In the genomic region with DNA sequence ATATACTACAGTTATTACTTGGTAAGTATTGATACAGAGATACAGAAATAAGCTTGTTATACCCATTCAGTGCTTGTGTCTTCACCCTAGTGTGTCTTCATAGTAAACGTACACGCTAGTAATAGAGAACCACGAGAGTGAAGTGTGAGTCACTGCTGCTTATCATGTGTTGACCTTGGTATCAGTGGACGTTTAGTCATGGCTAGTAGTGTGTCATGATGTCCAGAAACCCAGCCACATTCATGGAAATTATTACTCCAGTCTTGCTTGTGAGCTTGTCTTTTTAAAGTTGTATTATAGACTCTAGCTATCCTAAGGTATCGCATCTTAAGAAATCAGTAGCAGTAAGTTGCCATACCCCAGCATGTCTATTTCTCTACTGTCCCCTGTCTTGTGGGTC, we compare ENCODE assay signal across 23 mouse cellular contexts. TPM values are rescaled to one million over a fixed set of nuclear protein-coding genes. Genes with fewer than 3 reads are reported as not detected.
DNase-seq lines count a peak whose midpoint lies in the region; ATAC-seq and TF ChIP-seq lines count a peak whose summit lies in the region.
"Had no signal": no experiment of that assay in that cellular context is flagged by ENCODE, and none has a peak within 500 bp of the region (broad histone marks: within the 10 kb centered on the region; RNA-seq: fewer than 3 reads in every experiment).

No protein-coding gene starts in this region.

- no peaks in the 10 kb centered on the region for H3K27me3 ChIP-seq in heart, postnatal 0 days (ENCODE audit: control insufficient read depth, insufficient read depth, low read length)
- no peaks in the 10 kb centered on the region for H3K27me3 ChIP-seq in heart, adult 2 months (ENCODE audit: control insufficient read depth, insufficient read depth, low read length)
- H3K27me3 ChIP-seq in liver, embryonic 14.5 days (ENCODE audit: control insufficient read depth, insufficient read depth, low read length), result no peaks in the 10 kb centered on the region
- H3K27me3 ChIP-seq: embryonic facial prominence, embryonic 15.5 days; forebrain, embryonic 15.5 days; intestine, embryonic 15.5 days; limb, embryonic 13.5 days; lung, embryonic 15.5 days had no signal

- 34% methylated on average over 5 of the region's 5 CpGs for WGBS in heart, postnatal 0 days
- WGBS in heart, adult 2 months, result 33% methylated on average over 5 of the region's 5 CpGs
- WGBS in liver, embryonic 14.5 days (ENCODE audit: insufficient replicate concordance), result 50% methylated on average over 5 of the region's 5 CpGs

- no peaks in the 10 kb centered on the region; the same call in 1 of the 2 replicates for H3K79me2 ChIP-seq in heart, adult 2 months (replicated peaks; ENCODE audit: control insufficient read depth, insufficient read depth, low read length)

- intact Hi-C loops in heart, adult 2 months (cut with DNase I), result no loop called here
- intact Hi-C loops in gastrocnemius, adult 2 months (cut with DNase I), result no loop called here

- H3K9ac ChIP-seq in heart, postnatal 0 days (replicated peaks; ENCODE audit: low read depth, low read length), result no peak overlapping the region
- H3K9ac ChIP-seq in heart, adult 2 months (ENCODE audit: low read depth, low read length), result no peak overlapping the region
- H3K9ac ChIP-seq in liver, embryonic 14.5 days (replicated peaks), result peak overlapping the region; percentile 61; the same call in 1 of the 2 replicates
- H3K9ac ChIP-seq: embryonic facial prominence, embryonic 15.5 days; forebrain, embryonic 15.5 days; intestine, embryonic 15.5 days; limb, embryonic 13.5 days; lung, embryonic 15.5 days had no signal

- no peak for TF ChIP-seq EP300 in heart, postnatal 0 days (IDR thresholded peaks at IDR 0.05; ENCODE audit: low read depth)
- no peak for TF ChIP-seq EP300 in heart, adult 2 months (IDR thresholded peaks at IDR 0.05; ENCODE audit: insufficient read depth, low read depth, low read length)
- no peak for TF ChIP-seq EP300 in liver, embryonic 14.5 days (IDR thresholded peaks at IDR 0.05; ENCODE audit: low read depth)

- H3K9me3 ChIP-seq in heart, postnatal 0 days (replicated peaks; ENCODE audit: control insufficient read depth, low read length), result no peaks in the 10 kb centered on the region
- H3K9me3 ChIP-seq in liver, embryonic 14.5 days (ENCODE audit: control insufficient read depth, low read length), result no peaks in the 10 kb centered on the region
- H3K9me3 ChIP-seq: embryonic facial prominence, embryonic 15.5 days; forebrain, embryonic 15.5 days; intestine, embryonic 15.5 days; limb, embryonic 13.5 days; lung, embryonic 15.5 days had no signal

- no peak overlapping the region for H3K27ac ChIP-seq in heart, postnatal 0 days (ENCODE audit: low read depth)
- H3K27ac ChIP-seq in heart, adult 2 months, result no peak overlapping the region
- peak overlapping the region; percentile 91 for H3K27ac ChIP-seq in liver, embryonic 14.5 days
- H3K27ac ChIP-seq in gastrocnemius, adult 2 months, result no peak overlapping the region
- H3K27ac ChIP-seq: embryonic facial prominence, embryonic 15.5 days; forebrain, embryonic 15.5 days; intestine, embryonic 15.5 days; limb, embryonic 13.5 days; lung, embryonic 15.5 days had no signal

- no peaks in the 10 kb centered on the region for H3K4me1 ChIP-seq in heart, postnatal 0 days (ENCODE audit: control insufficient read depth, insufficient read depth)
- H3K4me1 ChIP-seq in heart, adult 2 months (ENCODE audit: control insufficient read depth, insufficient read depth, low read length), result no peaks in the 10 kb centered on the region; the same call in 1 of the 2 replicates
- H3K4me1 ChIP-seq in liver, embryonic 14.5 days (replicated peaks; ENCODE audit: control insufficient read depth in 2 of 2, insufficient read depth in 2 of 2, low read length in 1 of 2), result peaks cover 60 to 62% of the 10 kb centered on the region in 2 experiments
- H3K4me1 ChIP-seq: forebrain, embryonic 15.5 days; intestine, embryonic 15.5 days; limb, embryonic 13.5 days had no signal

- no peak overlapping the region for H3K4me3 ChIP-seq in heart, postnatal 0 days (ENCODE audit: low read depth, low read length)
- H3K4me3 ChIP-seq in heart, adult 2 months, result no peak overlapping the region
- H3K4me3 ChIP-seq in liver, embryonic 14.5 days (ENCODE audit: insufficient read depth in 1 of 2, low read depth in 2 of 2, low read length in 2 of 2), result no peak overlapping the region
- no peak overlapping the region for H3K4me3 ChIP-seq in gastrocnemius, adult 2 months
- H3K4me3 ChIP-seq: embryonic facial prominence, embryonic 15.5 days; forebrain, embryonic 15.5 days; intestine, embryonic 15.5 days; limb, embryonic 13.5 days; lung, embryonic 15.5 days had no signal

- DNase-seq in heart, postnatal 0 days (ENCODE audit: low spot score), result peak; percentile 15
- DNase-seq in heart, adult 2 months, result no peak
- DNase-seq in testis, postnatal 10 days (ENCODE audit: low spot score), result peak; percentile 2
- no peak for DNase-seq in testis, postnatal 14 days (ENCODE audit: low spot score)
- no peak for DNase-seq in liver, embryonic 14.5 days (ENCODE audit: low read depth in 3 of 3, low spot score in 3 of 3)
- DNase-seq in layer of hippocampus, adult 9-11 months, result no peak
- DNase-seq in gastrocnemius, adult 2 months, result no peak
- DNase-seq: cerebellum, adult 11 months; cerebellum, adult 9-11 months; gastrocnemius, postnatal 14 days; heart, adult 18-20 months; heart, postnatal 4 days; kidney, postnatal 25 days; lung, postnatal 4 days; thymus, adult 2 months; thymus, postnatal 4 days had no signal

- no peak for ATAC-seq in heart, postnatal 0 days (ENCODE audit: insufficient read depth, low read depth)
- no peak for ATAC-seq in liver, embryonic 14.5 days (ENCODE audit: insufficient read depth)
- ATAC-seq: forebrain, embryonic 15.5 days; hindbrain, embryonic 16.5 days; intestine, embryonic 15.5 days had no signal

- H3K36me3 ChIP-seq in heart, postnatal 0 days (replicated peaks; ENCODE audit: control insufficient read depth, insufficient read depth, low read length), result peaks cover 18% of the 10 kb centered on the region
- H3K36me3 ChIP-seq in heart, adult 2 months (ENCODE audit: control insufficient read depth, insufficient read depth, low read length), result no peaks in the 10 kb centered on the region
- peaks cover 13% of the 10 kb centered on the region for H3K36me3 ChIP-seq in liver, embryonic 14.5 days (replicated peaks; ENCODE audit: control insufficient read depth, insufficient read depth, low read depth)
- H3K36me3 ChIP-seq: intestine, embryonic 15.5 days had no signal

- no peak for TF ChIP-seq POLR2A in heart, adult 2 months (IDR thresholded peaks at IDR 0.05; ENCODE audit: insufficient read depth, low read depth, low read length)

- H3K4me2 ChIP-seq in heart, postnatal 0 days (ENCODE audit: low read depth, low read length), result no peak overlapping the region
- peak overlapping the region; percentile 62 for H3K4me2 ChIP-seq in liver, embryonic 14.5 days (ENCODE audit: low read depth)
- H3K4me2 ChIP-seq: embryonic facial prominence, embryonic 15.5 days; forebrain, embryonic 15.5 days; intestine, embryonic 15.5 days; limb, embryonic 13.5 days; lung, embryonic 15.5 days; midbrain, embryonic 11.5 days had no signal

- no peak for TF ChIP-seq CTCF in heart, postnatal 0 days (IDR thresholded peaks at IDR 0.05; ENCODE audit: low read depth)
- TF ChIP-seq CTCF in heart, adult 2 months (IDR thresholded peaks at IDR 0.05), result no peak
- no peak for TF ChIP-seq CTCF in liver, embryonic 14.5 days (IDR thresholded peaks at IDR 0.05; ENCODE audit: low read depth)
- TF ChIP-seq CTCF in gastrocnemius, adult 2 months (IDR thresholded peaks at IDR 0.05), result no peak

RNA-seq across cellular contexts. Expression of a gene that starts 24.2 kb away (rescaled TPM):
- 24.6 and 27.8 TPM in 2 replicates for total RNA-seq in heart, postnatal 0 days (2014; rRNA removed; ENCODE audit: low replicate concordance)
- polyA plus RNA-seq in heart, postnatal 0 days (2015; fragmentation: Nextera tagmentation; extraction: Ambion mirVana), result 30.2 and 31.4 TPM in 2 replicates
- total RNA-seq in heart, adult 2 months (2021), result 10 to 100 TPM; 12.8 to 13.0 TPM
- polyA plus RNA-seq in heart, adult 2 months (2012; rRNA removed), result 17.9 and 25.3 TPM in 2 replicates
- 15.5 and 18.7 TPM in 2 replicates for polyA plus RNA-seq in liver, embryonic 14.5 days (2012; rRNA removed)
- polyA plus RNA-seq in liver, embryonic 14.5 days (2014; fragmentation: Nextera tagmentation; extraction: Ambion mirVana), result 37.7 and 37.9 TPM in 2 replicates
- 1 to 10 TPM; 5.6 to 8.3 TPM for total RNA-seq in gastrocnemius, adult 2 months (2021)

RNA-seq across cellular contexts. Expression of a gene that starts 36.8 kb away (rescaled TPM):
- total RNA-seq in heart, postnatal 0 days (2014; rRNA removed; ENCODE audit: low replicate concordance), result 17.4 and 30.8 TPM in 2 replicates
- 7.3 and 8.4 TPM in 2 replicates for polyA plus RNA-seq in heart, postnatal 0 days (2015; fragmentation: Nextera tagmentation; extraction: Ambion mirVana)
- 10 to 100 TPM; 14.3 to 17.9 TPM for total RNA-seq in heart, adult 2 months (2021)
- polyA plus RNA-seq in heart, adult 2 months (2012; rRNA removed), result 12.4 and 18.3 TPM in 2 replicates
- polyA plus RNA-seq in liver, embryonic 14.5 days (2012; rRNA removed), result 16.5 and 16.6 TPM in 2 replicates
- polyA plus RNA-seq in liver, embryonic 14.5 days (2014; fragmentation: Nextera tagmentation; extraction: Ambion mirVana), result 16.2 and 17.5 TPM in 2 replicates
- total RNA-seq in gastrocnemius, adult 2 months (2021), result 10 to 100 TPM; 21.4 to 22.9 TPM

RNA-seq across cellular contexts. Expression of a gene that starts 50.4 kb away (rescaled TPM):
- total RNA-seq in heart, postnatal 0 days (2014; rRNA removed; ENCODE audit: low replicate concordance), result 9.7 and 21.1 TPM in 2 replicates
- 15.9 and 16.6 TPM in 2 replicates for polyA plus RNA-seq in heart, postnatal 0 days (2015; fragmentation: Nextera tagmentation; extraction: Ambion mirVana)
- total RNA-seq in heart, adult 2 months (2021), result 1 to 10 TPM; 3.2 to 4.6 TPM
- polyA plus RNA-seq in heart, adult 2 months (2012; rRNA removed), result 5.9 and 6.5 TPM in 2 replicates
- polyA plus RNA-seq in liver, embryonic 14.5 days (2012; rRNA removed), result 26.1 and 30.4 TPM in 2 replicates
- 39.8 and 47.3 TPM in 2 replicates for polyA plus RNA-seq in liver, embryonic 14.5 days (2014; fragmentation: Nextera tagmentation; extraction: Ambion mirVana)
- 10 to 100 TPM in 1 of 2 experiments, 1 to 10 TPM in 1; 9.3 to 13.2 TPM for total RNA-seq in gastrocnemius, adult 2 months (2021)

RNA-seq across cellular contexts. Expression of a gene that starts 50.5 kb away (rescaled TPM):
- total RNA-seq in heart, postnatal 0 days (2014; rRNA removed; ENCODE audit: low replicate concordance), result 2.6 and 9.7 TPM in 2 replicates
- 20.8 and 23.1 TPM in 2 replicates for polyA plus RNA-seq in heart, postnatal 0 days (2015; fragmentation: Nextera tagmentation; extraction: Ambion mirVana)
- 10 to 100 TPM in 1 of 2 experiments, 1 to 10 TPM in 1; 9.3 to 11.2 TPM for total RNA-seq in heart, adult 2 months (2021)
- polyA plus RNA-seq in heart, adult 2 months (2012; rRNA removed), result 9.5 and 10.3 TPM in 2 replicates
- polyA plus RNA-seq in liver, embryonic 14.5 days (2012; rRNA removed), result 8.6 and 15.8 TPM in 2 replicates
- polyA plus RNA-seq in liver, embryonic 14.5 days (2014; fragmentation: Nextera tagmentation; extraction: Ambion mirVana), result 14.7 and 16.1 TPM in 2 replicates
- 10 to 100 TPM; 18.7 to 19.3 TPM for total RNA-seq in gastrocnemius, adult 2 months (2021)

Comparison
In these comparisons a context has a peak if more than half of its experiments do, and no peak if none do; other contexts are left out.
1. DNase-seq: peak in heart, postnatal 0 days (single experiment) and testis, postnatal 10 days (single experiment); none in heart, adult 2 months (0 of 2), testis, postnatal 14 days (single experiment), liver, embryonic 14.5 days (0 of 3), layer of hippocampus, adult 9-11 months (single experiment) and gastrocnemius, adult 2 months (single experiment).